Mouse (Mus musculus) ovary, postnatal 36 days (tissue): ENCODE data around the gene Eif2b5.
"Not testable (repeated sequence)": the region's sequence is repeated elsewhere in the genome, so short reads cannot be mapped to it uniquely, and the experiment has no call there.

Experiments used
- DNase-seq: peaks from one replicate; pipeline ENCODE4 v3.0.0; 2022; ENCODE audit warnings: low spot score, mixed read lengths

Gene Eif2b5

GRCm38 (mm10) chr16:20498677-20499475 lies at the start of gene Eif2b5:
Eif2b5 (plus strand) TSS chr16:20498817.
- peak; percentile 91 for DNase-seq

DNA sequence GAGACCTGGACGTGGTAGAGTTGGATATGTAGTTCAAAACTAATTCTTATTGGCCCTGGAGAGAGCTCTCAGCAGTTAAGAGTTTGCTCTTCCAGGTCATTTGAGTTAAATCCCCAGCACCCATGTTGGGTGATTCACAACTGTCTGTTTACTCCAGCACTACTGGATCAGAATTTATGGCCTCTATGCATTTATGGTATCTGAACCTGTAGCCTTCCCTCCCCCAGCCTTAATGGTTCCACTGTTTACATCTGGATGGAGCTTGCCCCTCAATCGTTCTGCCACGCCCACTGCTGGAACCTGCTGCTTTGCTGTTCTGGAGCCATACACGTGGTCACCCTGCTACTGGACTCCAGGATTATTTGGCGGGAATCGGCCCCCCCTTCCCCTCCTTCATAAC lies 46.8 kb upstream of the Eif2b5 start:
- no peak for DNase-seq

GRCm38 (mm10) chr16:20454155-20454654 lies 44.4 kb upstream of the Eif2b5 start:
- no peak for DNase-seq

- DNase-seq = no peak
Measured at GRCm38 (mm10) chr16:20456106-20456505, 42.5 kb upstream of the Eif2b5 start.

DNA sequence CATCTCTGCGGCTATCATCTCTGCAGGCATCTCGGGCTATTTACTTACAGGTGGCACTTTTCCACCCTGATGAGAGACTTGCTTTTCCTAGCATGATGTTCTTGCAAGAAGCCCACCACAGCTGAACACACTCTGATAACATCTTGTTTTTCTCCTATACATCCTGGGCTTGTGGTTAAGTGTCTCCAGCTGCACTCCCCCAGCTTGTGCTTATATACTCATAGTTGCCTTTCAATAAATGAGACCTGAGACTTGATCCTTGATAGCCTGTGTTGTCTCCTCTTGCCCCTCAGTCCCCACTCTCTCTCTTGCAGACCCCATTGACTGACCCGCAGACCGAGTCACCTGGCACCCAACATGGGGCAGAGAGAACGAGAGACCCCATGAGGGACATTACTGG lies 39.9 kb upstream of the Eif2b5 start:
- not testable (repeated sequence) for DNase-seq

DNA sequence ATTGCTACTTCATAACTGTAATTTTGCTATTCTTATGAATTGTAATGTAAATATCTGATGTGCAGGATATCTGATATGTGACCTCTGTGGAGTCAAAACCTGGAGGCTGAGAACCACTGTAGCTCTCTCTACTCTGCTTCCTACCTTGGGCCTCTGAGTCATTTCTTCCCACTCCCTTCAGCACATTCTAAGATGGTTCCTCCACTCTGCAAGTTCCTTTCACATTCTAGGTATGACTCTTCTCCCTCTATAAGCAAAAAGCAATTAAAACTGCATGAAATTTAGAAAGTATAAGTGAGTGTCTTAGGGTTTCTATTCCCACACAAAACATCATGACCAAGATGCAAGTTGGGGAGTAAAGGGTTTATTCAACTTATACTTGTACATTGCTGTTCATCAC lies 33.9 kb upstream of the Eif2b5 start:
- DNase-seq = no peak

- DNase-seq = no peak
Measured at GRCm38 (mm10) chr16:20470981-20471380, 27.6 kb upstream of the Eif2b5 start.

DNA sequence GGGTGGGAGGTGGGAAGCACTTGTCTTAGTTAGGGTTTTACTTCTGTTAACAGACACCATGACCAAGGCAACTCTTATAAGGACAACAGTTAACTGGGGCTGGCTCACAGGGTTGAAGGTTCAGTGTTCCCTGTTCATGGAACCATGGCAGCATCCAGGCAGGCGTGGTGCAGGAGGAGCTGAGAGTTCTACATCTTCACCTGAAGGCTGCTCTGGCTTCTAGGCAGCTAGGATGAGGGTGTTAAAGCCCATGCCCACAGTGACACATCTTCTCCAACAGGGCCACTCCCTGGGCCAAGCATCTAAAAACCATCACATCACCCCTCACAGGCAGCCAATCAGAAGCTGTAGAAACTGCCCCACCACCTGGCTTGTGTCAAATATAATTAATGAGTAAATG lies 26.9 kb upstream of the Eif2b5 start:
- DNase-seq = no peak

DNA sequence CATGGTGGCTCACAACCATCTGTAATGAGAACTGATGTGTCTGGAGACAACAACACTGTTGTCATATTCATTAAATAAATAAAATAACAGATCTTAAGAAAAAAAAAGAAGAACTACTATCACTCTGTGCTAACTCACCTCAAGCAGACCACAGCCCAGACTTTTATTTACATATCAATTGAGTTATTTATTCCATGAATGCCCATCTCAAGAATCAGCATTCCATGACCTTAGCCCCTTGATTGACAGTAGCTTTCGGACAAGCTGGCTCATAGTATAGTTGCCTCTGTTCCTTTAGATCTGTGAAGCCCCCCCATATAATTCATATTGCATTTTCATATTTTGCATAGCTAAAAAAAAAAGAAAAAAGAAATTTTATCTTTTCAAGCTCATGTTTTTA lies 24.9 kb upstream of the Eif2b5 start:
- DNase-seq = no peak

DNA sequence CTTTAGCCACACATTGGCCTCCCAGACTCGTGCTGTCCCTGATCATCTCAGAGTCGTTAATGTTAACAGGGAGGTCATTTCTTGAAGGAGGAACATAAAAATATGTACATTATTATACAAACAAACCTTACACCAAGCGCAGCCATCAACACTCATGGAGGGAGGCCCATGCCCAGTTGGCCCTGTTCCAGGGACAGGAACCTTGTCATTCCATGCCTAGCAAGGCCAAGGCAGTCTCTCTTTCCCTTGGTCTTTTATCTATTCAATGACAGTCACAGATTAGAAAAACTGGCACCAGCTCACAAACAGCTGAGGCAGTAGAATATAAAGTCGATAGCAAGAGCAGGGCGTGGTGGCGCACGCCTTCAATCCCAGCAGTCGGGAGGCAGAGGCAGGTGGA lies 24.4 kb upstream of the Eif2b5 start:
- DNase-seq = peak; percentile 46

DNA sequence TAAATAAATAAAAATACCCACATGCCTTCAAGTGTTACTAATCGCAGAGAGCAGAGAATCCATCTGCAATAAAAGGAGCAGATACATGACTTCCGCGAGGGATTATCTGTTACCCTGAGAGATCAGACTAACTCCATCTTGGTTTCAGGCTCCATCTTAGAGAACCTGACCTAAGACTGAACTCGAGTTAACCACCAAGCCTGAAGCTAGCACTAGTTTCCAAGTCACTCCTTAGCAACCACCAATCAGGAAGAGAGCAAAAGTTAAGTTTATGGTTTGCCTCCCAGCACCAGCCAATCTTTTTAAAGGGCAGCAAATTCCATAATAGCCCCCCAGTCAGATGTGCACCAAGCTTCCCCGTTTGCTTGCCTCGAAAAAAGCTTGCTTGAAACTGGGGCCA lies 23.8 kb upstream of the Eif2b5 start:
- no peak for DNase-seq

DNA sequence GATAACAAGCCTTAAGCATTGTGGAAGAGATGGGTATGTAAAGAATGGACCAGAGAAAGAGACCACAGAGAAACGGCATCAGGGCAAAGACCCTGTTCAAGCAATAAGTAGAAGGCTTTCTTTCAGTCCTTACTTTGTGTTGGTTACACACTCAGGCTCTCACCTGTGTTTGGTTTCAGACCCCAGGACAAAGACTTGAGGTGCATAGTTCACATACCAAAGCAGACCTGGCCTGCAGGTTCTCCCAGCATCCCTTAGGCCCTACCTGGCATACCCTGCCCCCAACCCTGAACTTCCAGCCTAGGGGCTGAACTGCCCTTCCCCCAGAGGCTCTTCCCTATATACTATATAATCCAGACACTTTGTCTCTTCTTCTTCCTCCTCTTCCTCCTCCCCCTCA lies 23.3 kb upstream of the Eif2b5 start:
- no peak for DNase-seq

GRCm38 (mm10) chr16:20476857-20477256 lies 21.8 kb upstream of the Eif2b5 start:
- DNase-seq = peak; percentile 28

DNA sequence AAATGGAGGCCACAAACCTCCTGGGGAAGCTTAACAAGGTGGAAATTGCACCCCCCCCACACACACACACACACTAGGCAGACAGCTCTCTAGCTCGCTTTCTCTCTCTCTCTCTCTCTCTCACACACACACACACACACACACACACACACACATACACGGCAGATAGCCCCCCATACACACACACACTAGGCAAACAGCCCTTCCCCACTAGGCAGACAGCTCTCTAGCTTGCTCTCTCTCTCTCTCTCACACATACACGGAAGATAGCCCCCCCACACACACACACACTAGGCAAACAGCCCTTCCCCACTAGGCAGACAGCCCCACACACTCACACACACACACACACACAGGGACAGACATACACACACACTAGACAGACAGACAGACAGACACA lies 21.3 kb upstream of the Eif2b5 start:
- DNase-seq = no peak

DNA sequence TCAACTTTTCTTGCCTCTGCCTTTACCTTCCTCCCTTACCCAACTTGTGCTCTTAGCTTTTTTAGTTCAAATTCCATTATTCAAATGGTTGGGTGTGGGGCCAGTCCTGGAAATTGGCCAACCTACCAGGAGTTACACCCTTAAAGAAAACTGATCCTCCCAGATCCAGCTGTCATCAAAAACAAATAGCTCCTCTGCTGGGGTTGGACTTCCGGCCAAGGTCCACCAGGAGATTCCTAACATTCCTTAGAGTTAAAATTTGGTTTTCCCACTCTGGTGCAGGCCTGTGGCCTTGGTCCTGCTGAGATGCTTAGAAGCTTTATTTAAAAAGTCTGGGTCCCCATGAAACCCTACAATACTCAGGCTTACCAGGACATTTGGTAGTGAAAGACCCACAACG lies 20.1 kb upstream of the Eif2b5 start:
- no peak for DNase-seq

DNA sequence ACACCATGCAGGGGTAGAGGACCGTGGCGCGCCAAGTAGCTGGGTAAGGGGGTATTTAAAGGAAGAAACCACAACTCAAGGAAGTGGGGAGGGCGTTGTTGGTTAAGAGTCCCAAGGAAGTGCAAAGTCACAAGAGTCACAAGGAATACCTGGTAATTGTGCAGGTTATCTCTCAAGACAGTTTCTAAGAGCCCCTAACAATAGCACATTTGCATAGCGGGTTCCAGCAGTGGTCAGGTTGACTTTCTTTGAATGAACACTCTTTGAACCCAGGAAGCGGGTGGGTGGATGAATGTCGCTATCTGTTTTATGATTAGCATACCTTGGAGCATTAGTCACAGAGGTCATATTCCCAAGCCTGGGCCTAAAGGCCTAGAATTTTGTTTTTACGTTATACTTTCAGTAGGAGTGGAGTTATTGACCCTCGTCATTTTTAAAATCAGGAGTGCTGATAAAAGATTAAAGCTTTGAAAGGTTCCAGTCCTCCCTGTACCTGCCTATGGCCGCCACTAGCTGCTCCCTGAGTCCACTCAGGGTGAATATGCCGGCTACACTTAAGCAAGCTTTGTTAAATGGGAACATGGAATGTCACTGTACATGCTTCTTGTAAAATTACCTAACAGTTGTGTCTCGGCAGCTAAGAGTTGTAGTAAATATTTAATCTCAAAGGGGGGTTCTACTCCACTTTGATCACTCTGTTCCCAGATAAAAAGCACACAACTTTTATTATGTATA lies 19.4 kb upstream of the Eif2b5 start:
- DNase-seq = not testable (repeated sequence)

DNA sequence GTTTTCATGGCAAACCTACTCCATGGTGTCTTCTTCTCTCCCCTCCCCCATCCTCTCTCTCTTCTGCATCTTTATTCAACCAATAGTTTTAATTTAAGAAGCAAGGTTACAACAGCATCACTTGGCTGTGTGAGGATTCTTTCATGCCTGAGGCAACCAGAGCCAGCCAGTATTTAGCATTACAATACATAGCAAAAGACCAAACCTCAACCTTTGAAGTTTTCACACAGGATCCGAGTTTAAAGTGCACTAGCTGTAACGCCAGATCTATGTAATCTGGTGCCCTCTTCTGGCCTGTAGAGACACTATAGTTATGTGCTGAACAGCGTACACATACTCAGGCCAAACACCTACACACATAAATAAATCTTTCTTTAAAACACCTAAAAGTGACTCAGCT lies 18.5 kb upstream of the Eif2b5 start:
- DNase-seq = no peak

- no peak for DNase-seq
Measured at GRCm38 (mm10) chr16:20481746-20482145, 16.9 kb upstream of the Eif2b5 start.

DNA sequence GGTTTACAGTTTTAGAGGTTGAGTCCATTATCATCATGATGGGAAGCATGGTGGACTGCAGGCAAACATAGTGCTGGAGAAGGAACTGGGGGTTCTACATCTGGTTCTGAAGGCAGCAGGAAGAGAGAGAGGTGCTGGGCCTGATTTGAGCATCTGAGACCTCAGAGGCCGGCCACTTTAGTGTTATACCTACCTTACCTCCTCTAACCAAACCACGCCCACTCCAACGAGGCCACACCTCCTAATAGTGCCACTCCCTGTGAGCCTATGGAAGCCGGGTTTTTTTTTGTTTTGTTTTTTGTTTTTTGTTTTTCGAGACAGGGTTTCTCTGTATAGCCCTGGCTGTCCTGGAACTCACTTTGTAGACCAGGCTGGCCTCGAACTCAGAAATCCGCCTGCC lies 14.9 kb upstream of the Eif2b5 start:
- not testable (repeated sequence) for DNase-seq

DNA sequence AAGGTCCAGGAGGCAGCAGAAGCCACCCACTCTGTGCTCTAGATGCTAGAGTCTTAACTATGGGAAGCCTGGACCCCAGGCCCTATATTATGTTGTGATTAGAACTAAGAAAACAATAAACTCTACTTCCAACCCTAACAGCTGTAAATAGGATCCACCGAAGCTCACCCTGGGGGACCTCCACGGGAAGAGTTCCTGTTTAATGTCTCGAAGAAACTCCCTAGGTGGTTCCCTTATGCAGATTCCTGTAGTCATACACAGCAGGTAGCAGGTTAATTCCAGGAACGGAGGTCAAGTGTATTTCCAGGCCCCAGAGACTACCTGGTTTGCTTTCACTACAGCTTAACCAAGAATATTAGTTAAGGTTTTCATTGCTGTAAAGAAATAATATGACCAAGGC lies 13.6 kb upstream of the Eif2b5 start:
- DNase-seq = no peak

DNA sequence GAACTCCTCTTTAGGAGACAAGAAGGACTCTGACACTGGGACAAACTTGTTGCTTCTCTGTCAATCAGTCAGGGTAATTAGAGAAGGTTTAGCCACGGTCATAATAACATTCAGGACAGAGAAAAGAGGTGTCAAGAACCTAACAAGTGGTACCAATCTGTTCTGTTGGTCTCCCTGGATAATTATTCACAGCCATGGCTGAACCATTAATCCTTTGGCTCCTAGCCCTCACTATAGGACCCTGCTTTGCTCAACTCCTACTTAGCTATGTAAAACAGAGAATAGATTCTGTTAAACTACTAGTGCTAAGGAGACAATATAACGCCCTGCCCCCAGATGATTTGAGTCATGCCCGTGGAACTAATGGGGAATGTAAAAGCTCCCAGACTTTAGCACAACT lies 12.6 kb upstream of the Eif2b5 start:
- DNase-seq = no peak

DNA sequence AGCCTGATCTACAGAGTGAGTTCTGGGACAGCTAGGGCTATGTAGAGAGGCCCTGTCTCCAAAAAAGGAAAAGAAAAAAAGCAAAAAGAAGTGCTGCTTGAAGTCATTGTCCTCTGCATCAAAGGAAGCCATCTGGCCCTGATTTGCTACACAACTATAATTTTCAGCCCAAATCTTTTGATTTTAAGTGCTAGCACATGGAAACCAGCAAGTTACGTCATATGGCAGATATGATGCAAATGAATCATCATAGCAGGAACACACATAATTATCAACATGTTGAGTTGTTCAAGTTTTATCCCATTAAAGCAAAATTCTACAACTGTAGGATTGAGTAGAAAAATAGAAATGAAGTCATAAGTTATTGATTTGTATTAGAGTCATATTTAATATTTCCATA lies 10.5 kb upstream of the Eif2b5 start:
- DNase-seq = no peak

DNA sequence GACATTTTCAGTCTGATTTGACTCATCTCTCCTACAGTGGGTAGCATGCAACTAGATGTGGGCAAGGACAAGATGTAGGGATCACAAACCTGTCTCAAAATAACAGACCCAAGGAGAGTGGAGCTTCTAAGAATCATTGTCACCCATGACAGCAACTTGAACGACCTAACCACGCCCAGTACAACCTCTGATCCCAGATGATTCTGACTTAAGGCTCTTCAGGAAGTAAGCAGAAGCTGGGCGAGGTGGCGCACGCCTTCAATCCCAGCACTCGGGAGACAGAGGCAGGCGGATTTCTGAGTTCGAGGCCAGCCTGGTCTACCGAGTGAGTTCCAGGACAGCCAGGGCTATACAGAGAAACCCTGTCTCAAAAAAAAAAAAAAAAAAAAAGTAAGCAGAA lies 9.9 kb upstream of the Eif2b5 start:
- not testable (repeated sequence) for DNase-seq
